Mouse (Mus musculus): Measurements from ENCODE around the gene Gsg1l. TPM values are rescaled to one million over a fixed set of nuclear protein-coding genes. Genes with fewer than 3 reads are reported as not detected.

Gene Gsg1l
- total RNA-seq, 2 experiments from 2014 or later: 78.1 to 85.0 TPM

DNA sequence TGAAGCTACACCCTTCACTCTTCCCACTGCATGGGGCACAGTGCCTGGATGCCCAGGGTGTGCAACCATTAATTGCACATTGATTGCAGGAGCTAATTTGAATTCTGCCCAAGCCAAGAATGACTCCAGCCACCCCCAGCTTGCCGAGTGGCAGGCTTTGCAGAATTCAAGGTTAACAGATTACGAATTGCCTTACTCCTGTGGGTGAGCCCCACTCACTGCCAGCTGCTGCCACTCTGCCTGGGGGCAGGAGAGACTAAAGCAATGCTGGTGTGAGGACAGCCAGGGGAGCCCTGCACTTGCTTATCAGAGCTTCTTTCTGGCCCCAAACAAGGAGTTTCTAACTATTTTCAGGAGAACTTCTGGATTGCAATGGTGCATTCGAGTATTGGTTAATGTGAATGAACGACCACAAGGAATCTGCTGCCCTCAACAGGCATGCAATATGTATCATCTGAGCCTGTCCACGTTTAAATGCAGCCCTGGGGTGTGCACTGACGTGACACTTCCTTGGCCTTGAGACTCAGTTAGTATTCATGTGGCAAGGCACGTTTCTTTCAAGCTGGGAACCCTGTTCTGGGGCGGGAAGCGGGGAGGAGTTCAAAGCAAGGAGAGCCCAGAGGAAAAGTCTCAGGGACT lies 1.2 kb upstream of the Gsg1l start:
- intact Hi-C loops (cut with DNase I): loop anchor here (2.0 to 10.0 kb wide), 4 partner anchors 121 to 409 kb away; no protein-coding TSS in a partner anchor

DNA sequence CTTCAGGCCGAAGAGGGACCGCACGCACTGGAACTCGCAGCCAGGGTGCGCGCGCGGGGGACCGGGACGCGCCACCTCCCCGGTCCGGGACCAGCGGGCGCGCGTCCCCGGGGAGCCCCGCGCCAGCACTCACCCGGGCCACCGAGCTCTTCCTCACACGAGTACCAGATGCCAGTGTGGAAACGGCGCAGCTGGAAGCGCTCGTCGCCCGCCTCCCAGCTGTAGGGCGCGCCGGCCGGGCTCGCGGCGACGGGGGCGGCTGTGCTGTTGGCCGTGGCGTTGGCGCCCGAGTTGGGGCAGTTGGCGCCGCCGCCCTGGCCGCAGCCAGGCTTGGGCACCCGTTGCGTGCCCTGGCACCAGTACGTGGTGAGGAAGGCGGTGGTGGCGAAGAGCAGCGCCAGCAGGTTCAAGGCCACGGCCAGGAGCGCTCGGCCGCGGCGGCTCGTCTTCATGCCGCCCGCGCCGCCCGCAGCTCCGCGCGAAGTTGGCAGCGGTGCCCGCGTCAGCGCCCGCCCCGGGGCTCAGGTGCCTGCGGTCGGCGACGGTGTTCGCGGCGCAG lies 405 bp downstream of the Gsg1l start:
- peak; percentile 33 to 57 for DNase-seq (ENCODE audit: low spot score in 2 of 2)
- intact Hi-C loops (cut with DNase I): loop anchor here (2.0 to 10.0 kb wide), 4 partner anchors 120 to 407 kb away; no protein-coding TSS in a partner anchor

More for the DNA sequence above, 1.2 kb upstream of the Gsg1l start:
- peak in 1 of 2 experiments; percentile 25 for DNase-seq (ENCODE audit: low spot score in 2 of 2)

DNA sequence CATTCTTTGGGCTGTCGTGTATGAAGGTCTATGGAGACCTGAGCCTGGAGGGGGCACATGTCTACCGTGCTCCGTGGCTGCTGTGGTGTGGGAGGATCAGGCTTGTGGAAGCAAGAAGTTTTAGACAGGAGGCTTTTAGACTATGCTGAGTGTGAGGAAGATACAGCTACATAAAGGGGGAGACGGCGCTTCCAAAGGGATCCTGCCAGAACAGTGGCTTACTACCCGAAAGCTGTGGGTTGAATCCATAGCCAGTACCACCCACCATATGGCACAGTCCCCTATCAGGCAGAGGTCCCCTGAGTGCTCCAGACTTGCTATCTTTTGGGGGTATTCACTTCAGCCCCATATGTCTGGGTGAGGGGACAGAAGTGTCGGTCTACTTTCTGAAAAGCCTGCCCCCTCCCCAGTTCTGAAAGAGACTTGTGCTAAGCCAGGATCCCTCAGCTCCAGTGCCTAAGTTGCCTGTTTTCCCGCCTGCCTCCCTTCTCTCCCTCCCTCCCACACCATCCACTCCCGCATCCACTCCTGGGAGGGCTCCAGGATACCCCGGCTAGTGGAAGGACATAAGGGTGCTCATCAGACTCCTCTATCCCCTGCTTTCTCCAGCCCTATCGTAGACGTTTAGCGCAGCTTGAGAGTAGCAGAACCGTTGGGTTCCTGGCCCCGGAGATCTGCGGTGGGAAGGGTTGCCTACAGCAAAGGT lies 1.1 kb downstream of the Gsg1l start:
- intact Hi-C loops (cut with DNase I): loop anchor here (5.0 to 10.0 kb wide), 3 partner anchors 119 to 406 kb away; no protein-coding TSS in a partner anchor
- DNase-seq (ENCODE audit: low spot score in 2 of 2): peak; percentile 40 to 49

DNA sequence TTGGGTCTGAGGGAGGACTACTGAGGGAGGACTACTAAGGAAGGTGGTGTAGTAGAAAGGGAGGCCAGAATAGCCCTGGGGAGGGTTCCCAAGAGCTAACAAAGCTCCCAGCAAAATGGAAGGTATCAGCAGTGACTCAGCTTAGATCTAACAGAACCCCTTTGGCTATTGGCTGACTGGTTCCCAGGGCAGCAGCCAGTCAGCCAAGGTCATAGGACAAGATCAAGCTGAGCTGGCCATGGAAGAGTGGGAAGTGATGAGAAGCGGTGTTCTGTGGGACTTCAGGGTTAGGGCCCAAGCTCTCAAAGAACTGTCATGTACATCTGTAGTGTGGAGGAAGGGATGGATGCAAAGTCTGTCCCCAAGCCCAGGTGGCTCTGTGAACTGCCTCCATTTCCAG lies 5.3 kb downstream of the Gsg1l start:
- intact Hi-C loops (cut with DNase I): no loop called here
- DNase-seq (ENCODE audit: low spot score in 2 of 2): no peak

DNA sequence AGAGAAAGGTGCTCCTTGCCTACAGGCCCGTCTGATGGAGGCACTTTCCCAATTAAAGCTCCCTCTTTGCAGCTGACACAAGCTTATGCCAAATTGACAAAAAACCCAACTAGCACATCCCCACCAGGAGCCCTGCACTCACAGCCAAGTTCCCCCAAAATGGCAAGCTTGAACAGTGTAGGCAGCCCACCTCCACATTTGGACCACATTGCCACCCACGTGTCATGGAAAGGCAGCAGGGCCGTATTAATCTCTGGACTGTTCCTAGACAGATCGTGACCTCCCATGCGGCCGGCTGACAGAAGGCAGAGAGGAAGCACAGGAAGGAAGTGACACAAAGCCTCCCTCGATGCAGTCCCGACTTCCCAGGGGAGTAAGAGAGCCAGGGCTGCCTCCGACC lies 7.2 kb downstream of the Gsg1l start:
- intact Hi-C loops (cut with DNase I): no loop called here
- DNase-seq (ENCODE audit: low spot score in 2 of 2): no peak

DNA sequence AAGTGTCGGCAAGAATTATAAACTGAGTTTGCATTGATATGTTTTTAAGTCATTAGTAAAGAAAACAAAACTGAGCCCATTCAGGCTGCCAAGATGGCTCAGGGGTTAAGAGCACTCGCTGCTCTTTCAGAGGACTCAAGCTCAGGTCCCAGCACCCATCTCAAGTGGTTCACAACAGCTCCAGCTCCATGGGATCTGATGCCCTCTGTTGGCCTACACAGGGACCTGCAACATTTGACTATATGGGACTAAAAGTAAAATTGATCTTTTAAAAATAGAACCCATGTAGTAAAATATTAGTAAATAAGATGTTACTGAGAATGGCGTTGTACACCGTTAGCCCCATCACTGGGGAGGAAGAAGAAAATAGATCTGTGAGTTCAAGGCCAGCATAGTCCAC lies 11.9 kb downstream of the Gsg1l start:
- intact Hi-C loops (cut with DNase I): no loop called here
- DNase-seq (ENCODE audit: low spot score in 2 of 2): no peak

DNA sequence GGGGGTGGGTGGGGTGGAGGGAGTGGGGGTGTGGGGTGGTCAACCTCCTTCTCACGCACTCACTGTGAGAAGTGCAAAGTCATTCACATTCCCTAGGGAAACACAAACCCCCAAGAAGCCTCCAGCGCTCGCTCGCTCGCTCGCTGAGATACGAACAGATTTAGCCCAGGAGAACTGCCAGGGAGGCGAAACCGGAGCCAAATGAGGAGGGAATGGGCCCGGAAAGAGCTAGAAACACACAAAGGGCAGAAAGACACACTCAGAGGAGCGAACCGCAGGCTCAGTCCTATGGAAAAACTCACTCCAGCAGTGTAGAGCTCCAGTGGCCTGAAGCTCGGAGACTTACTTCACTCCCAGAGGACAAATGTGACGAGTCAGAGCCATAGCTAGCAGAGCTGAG lies 15.4 kb downstream of the Gsg1l start:
- peak; percentile 59 to 67 for DNase-seq (ENCODE audit: low spot score in 2 of 2)

DNA sequence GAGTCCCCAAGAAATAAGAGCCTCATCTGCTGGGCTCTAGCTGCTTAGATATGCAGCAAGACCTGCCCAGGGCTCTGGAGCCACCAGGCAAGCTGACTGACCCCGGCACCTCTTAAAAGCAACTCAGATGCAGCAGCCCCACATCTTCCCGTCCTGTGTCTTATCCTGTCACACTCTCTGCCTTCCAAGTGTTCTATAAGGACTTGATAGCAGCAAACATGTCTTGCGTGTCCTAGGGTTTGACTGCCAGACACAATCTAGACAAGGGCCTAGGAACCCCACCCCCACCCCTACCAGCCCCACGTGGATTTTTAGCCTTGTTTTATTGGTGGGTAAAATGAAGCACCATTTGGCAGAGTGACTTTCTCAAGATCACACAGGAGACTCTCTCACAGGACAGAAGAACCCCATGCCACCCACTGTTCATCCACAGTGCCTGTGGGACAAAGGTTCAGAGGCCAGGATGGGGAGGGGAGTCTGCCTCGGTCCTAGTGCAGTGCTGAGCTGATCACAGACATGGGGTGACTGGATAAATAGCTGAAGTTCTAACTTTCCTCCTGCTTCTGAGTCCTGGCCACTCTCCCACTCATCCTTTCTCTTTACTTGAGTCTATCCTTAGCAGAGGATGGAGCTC lies 16.9 kb downstream of the Gsg1l start:
- intact Hi-C loops (cut with DNase I): no loop called here
- no peak for DNase-seq (ENCODE audit: low spot score in 2 of 2)

More for the DNA sequence above, 15.4 kb downstream of the Gsg1l start:
- intact Hi-C loops (cut with DNase I): no loop called here

DNA sequence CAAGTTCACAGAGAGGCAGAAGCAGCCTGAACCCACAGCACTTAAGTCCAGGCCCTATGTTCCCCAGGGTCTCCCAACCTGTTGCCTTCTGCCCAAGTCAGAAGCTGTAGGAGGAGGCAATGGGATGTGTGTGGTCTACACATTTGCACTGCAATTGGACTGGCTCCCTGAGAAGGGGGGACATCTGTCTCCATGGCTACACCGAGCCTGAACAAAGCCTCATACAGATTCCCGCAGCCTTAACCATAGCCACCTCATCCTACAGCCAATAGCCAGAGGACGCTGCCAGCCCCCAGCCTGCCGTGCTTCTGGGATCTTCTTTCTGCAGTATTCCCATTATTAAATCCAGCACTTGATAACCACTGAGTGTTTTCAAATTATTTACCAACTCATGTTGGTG lies 20.0 kb downstream of the Gsg1l start:
- intact Hi-C loops (cut with DNase I): no loop called here
- DNase-seq (ENCODE audit: low spot score in 2 of 2): no peak

DNA sequence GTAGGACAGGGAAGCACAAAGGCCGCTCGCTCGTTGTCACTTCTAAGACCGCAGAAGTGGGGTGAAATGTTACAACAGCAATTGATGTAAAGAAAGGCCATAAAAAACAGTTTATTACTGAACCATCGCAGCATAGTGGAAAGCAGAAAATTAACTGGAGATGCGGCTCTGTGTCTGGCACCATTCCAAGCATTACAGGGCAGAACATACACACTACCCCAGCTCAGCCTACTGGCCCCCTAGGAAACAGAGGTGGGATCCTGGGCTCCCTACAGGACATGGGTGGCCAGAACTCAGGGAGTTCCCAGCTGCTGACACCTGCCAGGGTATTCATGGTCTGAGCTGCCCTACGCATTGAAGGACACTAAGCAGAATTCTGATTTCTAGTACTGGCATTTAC lies 23.3 kb downstream of the Gsg1l start:
- no peak for DNase-seq (ENCODE audit: low spot score in 2 of 2)
- intact Hi-C loops (cut with DNase I): no loop called here

DNA sequence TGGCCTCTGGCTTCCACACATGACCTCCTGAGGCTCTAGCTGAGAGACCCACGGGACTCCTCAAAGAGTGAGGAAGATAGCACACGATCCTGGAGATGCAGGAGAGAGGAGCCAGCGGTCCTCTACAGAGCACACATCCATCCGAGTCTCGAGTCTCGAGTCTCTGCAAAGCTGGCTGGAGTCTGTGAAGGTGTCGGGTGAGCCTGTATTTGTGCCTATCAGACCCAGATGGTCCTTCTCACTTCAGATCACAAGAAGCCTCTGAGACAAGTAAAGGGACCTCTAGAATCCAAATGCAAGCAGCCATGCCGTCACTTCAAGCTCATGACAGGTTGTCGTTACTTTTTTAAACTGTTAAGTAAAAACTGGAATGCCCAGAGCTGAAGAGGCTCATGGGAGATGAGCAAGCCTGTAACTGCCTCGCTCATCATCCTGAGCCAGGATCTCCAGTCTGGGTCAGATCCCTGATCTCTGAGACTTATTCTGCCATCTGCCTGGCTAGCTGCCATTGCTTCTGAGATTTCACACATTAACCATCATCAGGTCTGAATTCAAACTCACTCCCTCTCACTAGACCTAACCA lies 24.8 kb downstream of the Gsg1l start:
- no peak for DNase-seq (ENCODE audit: low spot score in 2 of 2)
- intact Hi-C loops (cut with DNase I): no loop called here

DNA sequence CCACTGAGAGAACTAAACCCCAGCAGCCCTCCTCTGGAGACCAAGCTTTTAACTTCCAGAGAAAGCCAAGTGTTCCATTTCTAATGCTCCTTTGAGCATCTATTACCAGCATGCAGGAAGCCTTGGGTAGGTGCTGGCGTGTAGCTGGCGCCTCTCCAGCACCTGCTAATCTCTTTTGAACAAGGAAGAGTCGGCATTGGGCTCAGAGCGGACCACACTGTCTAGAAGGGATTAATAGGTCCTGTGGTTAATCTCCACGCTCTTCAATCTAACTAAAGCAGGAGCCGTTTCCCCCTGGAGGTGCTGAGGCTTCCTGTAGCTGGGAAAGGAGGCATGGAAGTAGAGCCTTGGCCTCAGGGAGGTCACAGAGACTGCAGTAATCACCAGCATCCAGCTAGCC lies 27.6 kb downstream of the Gsg1l start:
- intact Hi-C loops (cut with DNase I): no loop called here
- no peak for DNase-seq (ENCODE audit: low spot score in 2 of 2)

DNA sequence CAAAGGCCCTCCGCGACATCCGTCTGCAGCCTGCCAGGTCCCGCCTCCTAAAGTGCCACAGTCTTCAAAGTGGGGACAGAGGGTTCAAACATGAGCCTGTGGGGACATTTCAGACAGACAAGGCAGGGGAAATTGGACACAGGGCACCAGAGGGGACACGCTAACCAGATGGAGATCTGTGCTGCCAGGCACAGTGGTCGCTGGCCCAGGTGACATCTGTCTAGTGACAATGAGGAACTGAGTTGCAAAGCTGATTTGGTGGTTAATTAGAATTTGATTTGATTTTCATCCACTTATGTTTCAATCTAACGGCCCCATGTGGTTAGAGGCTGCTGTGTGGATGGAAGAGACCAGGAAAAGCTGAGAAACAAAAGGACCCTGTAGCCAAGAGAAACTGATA lies 28.6 kb downstream of the Gsg1l start:
- DNase-seq (ENCODE audit: low spot score in 2 of 2): no peak
- intact Hi-C loops (cut with DNase I): no loop called here

DNA sequence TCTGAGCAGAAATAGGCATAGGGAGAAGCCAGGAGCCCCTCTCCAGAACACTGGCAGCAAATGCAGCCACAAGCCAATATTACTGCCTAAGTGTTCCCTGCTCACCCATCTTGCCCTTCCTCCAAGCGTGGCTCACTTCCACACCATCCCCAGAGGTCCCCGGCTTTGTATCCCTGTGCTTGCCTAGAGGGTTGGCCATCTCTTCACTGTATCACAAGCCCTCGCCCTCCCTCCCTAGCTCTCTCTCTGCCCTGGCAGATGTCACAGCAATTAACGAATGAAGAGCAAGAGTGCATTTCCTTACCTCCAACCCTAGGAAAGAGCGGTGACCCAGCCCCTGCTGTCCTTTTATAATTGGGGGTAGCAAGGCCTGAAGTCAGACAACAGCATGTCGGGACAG lies 30.3 kb downstream of the Gsg1l start:
- no peak for DNase-seq (ENCODE audit: low spot score in 2 of 2)
- intact Hi-C loops (cut with DNase I): no loop called here

DNA sequence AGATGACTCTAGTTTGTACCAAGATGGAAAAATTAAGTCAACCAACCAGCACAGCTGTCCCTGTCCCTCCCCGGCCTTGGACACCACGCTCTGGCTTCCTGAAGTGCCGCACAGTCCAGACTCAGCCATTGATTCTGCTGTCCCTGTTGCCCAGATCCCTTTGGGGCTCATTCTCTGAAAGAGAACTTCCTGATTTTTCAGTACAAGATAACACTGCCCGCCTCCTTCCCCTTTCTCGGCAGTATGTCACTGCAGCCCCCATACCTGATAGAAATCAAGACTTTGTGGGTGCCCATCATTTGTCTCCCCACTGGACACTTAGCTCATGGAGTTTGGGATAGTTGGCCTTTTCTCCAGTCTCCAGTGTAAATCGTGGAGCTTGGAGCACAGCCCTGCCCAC lies 37.1 kb downstream of the Gsg1l start:
- intact Hi-C loops (cut with DNase I): no loop called here
- no peak for DNase-seq (ENCODE audit: low spot score in 2 of 2)

DNA sequence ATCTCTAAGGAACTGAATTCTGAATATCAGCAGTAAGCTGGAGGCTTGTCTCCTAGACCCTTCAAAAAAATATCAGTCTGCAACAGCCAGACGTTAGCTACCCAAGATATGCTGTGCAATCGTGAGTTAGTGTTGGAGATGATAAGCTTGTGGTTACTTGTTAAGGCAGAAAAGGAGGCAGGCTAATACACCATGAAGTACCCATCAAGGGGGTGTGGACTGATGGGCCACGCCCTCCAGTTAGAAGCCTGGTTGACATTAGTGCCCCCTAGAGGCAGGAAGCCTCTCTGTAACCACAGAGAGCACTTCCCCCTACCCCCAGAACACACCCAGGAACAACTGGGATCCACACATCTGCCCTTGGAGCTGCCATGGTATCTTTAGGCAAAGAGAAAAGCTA lies 39.9 kb downstream of the Gsg1l start:
- intact Hi-C loops (cut with DNase I): no loop called here

DNA sequence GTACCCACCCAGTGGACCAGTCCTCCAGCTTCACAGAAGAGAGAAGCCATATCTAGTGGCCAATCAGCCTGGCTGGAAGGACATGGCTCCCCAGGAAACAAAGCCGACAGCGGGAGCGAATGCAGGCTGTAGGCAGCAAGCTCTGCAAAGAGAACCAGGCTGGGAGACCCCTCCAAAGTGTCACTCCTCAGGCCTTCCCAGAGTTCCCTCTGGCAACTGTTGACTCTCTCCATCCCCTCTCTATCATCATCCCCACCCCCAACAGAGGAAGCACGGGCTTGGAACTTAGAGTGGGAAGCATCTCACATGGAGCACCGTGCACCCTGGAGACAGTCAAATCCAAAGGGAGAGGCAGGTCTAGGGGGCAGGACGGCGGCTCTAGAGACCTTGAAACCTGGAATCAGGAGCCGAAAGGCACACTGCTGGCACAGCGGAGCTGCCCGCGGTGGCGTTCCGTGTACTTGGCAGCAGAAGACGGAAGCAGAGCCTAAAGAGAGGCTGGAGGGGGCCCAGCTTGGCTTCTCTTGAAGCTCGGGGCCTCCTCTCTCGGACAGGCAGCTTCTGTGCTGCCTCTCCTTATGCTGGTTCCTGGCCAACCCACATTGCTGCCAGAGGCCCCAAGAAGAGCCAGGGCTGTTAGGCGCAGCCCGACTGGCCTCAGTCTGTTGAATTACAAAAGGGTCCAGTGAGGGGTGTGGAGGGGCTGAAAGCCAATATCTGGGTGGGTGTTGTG lies 41.3 kb downstream of the Gsg1l start:
- intact Hi-C loops (cut with DNase I): no loop called here
- peak; percentile 44 to 46 for DNase-seq (ENCODE audit: low spot score in 2 of 2)

More for the DNA sequence above, 39.9 kb downstream of the Gsg1l start:
- no peak for DNase-seq (ENCODE audit: low spot score in 2 of 2)

DNA sequence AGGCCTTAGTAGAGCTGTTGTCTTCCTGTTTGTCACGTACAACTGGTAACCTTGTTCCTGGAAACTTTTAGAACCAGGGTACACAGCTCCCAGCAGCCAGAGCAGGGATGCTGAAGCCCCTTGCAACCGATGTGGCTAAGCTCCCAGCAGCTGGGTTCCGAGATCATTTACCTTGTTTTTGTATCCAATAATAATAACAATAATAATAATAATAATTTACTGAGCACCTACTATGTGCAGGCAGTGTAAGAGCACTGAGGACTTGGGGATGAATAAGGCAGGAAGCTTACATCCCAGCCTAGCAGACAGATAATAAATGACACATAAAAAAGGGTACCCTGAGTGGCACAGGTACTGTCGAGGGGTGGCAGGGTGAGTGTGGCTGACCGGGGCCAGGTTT lies 42.4 kb downstream of the Gsg1l start:
- DNase-seq (ENCODE audit: low spot score in 2 of 2): no peak
- intact Hi-C loops (cut with DNase I): no loop called here

DNA sequence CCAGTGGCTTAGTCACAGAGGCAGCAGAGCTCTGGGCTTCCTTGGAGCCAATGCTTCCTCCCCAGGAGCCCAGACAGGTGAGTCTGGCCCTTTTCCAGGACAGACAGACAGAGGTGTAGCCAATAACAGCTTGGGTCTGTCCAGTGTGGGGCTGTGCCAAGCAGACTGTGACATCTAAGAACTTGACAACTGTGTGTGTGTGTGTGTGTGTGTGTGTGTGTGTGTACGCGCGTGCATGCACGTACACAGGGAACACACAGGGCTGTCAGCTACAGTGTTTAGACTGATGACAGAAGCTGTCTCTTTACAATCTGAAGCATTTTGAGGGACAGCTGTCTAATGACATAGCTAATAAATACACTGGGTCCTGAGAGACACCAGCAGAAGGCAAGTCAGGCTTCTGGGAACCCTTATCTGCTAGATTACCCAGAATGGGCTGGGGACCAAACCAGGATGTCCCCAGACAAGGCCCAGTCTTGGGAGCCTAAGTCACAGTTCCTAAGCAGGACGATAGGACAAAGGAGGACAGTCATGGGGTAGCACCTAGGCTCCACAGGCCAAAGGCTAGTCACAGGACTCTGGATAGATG lies 42.9 kb downstream of the Gsg1l start:
- intact Hi-C loops (cut with DNase I): no loop called here

More for the DNA sequence above, 42.9 kb downstream of the Gsg1l start:
- DNase-seq (ENCODE audit: low spot score in 2 of 2): no peak

Data from left cerebral cortex, postnatal 36 days (tissue).